Comparison of ENCODE assay signal across 8 mouse cellular contexts in genomic region chr19:41993484-41993883, GRCm38 (mm10). TPM values are rescaled to one million over a fixed set of nuclear protein-coding genes. Genes with fewer than 3 reads are reported as not detected.
DNase-seq lines count a peak whose midpoint lies in the region; ATAC-seq and TF ChIP-seq lines count a peak whose summit lies in the region.
"Had no signal": no experiment of that assay in that cellular context is flagged by ENCODE, and none has a peak within 500 bp of the region (broad histone marks: within the 10 kb centered on the region; RNA-seq: fewer than 3 reads in every experiment).

No protein-coding gene starts in this region.

- H3K4me3 ChIP-seq in neural tube, embryonic 15.5 days (replicated peaks): no peak overlapping the region
- H3K4me3 ChIP-seq: hindbrain, embryonic 15.5 days had no signal

- H3K4me1 ChIP-seq in neural tube, embryonic 15.5 days: peaks cover 17% of the 10 kb centered on the region

- peak; percentile 78 for ATAC-seq in Patski
- no peak for ATAC-seq in neural tube, embryonic 15.5 days (ENCODE audit: low FRiP score)

- intact Hi-C loops in heart, postnatal 25 days (cut with DNase I): no loop called here

- H3K36me3 ChIP-seq in neural tube, embryonic 15.5 days: no peaks in the 10 kb centered on the region
- H3K36me3 ChIP-seq: hindbrain, embryonic 15.5 days had no signal

- H3K9me3 ChIP-seq in neural tube, embryonic 15.5 days (replicated peaks): no peaks in the 10 kb centered on the region
- H3K9me3 ChIP-seq: hindbrain, embryonic 15.5 days had no signal

- no peak overlapping the region for H3K4me2 ChIP-seq in neural tube, embryonic 15.5 days
- H3K4me2 ChIP-seq: hindbrain, embryonic 15.5 days had no signal

- H3K27ac ChIP-seq in neural tube, embryonic 15.5 days (replicated peaks): no peak overlapping the region
- H3K27ac ChIP-seq: hindbrain, embryonic 15.5 days had no signal

- no peak for TF ChIP-seq CTCF in Patski (IDR thresholded peaks at IDR 0.05)

- in situ Hi-C loops in Patski (cut with MboI; ENCODE audit: low pct_unique_long_range_greater_than_20kb): no loop called here

- POLR2A ChIA-PET in Patski (lab: Charles Lee): interaction anchor here (1.1 to 1.7 kb wide), 2 partner anchors 13 to 136 kb away, joined by 3 to 5 read pairs; partner anchors contain the start of gene Avpi1

- no peaks in the 10 kb centered on the region for H3K27me3 ChIP-seq in Patski
- no peaks in the 10 kb centered on the region for H3K27me3 ChIP-seq in neural tube, embryonic 15.5 days (replicated peaks)
- H3K27me3 ChIP-seq: hindbrain, embryonic 15.5 days had no signal

- CTCF ChIA-PET in Patski (lab: Charles Lee): interaction anchor here (1.0 to 3.2 kb wide), 8 partner anchors 11 to 86 kb away, joined by 3 to 9 read pairs (median 6); partner anchors contain the start of gene Ankrd2

- 80% methylated on average over 6 of the region's 6 CpGs for whole genome bisulfite sequencing in neural tube, embryonic 15.5 days

- H3K9ac ChIP-seq in neural tube, embryonic 15.5 days (replicated peaks): no peak overlapping the region
- H3K9ac ChIP-seq: hindbrain, embryonic 15.5 days had no signal

- peak; percentile 92 for DNase-seq in Patski (ENCODE audit: low read depth, low spot score)
- DNase-seq in adrenal gland, postnatal 4 days (ENCODE audit: low spot score in 2 of 2): peak; percentile 24 to 52
- DNase-seq in heart, postnatal 25 days (ENCODE audit: low spot score): peak; percentile 55
- DNase-seq in left cerebral cortex, adult 8-10 months (ENCODE audit: low spot score in 2 of 2): peak; percentile 57 to 79
- DNase-seq in right cerebral cortex, postnatal 14 days: peak; percentile 83
- no peak for DNase-seq in c-Kit-positive CD71-positive TER-119-positive erythroid progenitor cells, embryonic 14.5 days (ENCODE audit: low spot score)

RNA-seq across cellular contexts. Expression of gene Ubtd1, which starts 11.9 kb away (rescaled TPM):
- 45.0 TPM for polyA plus RNA-seq in Patski (2021)
- 10 to 100 TPM; 21.6 to 22.4 TPM for total RNA-seq in adrenal gland, postnatal 4 days (2021)
- total RNA-seq in heart, postnatal 25 days (2021): 10 to 100 TPM; 22.3 to 23.8 TPM
- total RNA-seq in left cerebral cortex, adult 8-10 months (2022): 10 to 100 TPM; 12.0 to 13.2 (median 12.5) TPM
- polyA plus RNA-seq in neural tube, embryonic 15.5 days (2015; fragmentation: Nextera tagmentation; extraction: Ambion mirVana): 13.9 and 14.5 TPM in 2 replicates

RNA-seq across cellular contexts. Expression of gene Mms19, which starts 12.5 kb away (rescaled TPM):
- 56.8 TPM for polyA plus RNA-seq in Patski (2021)
- total RNA-seq in adrenal gland, postnatal 4 days (2021): 10 to 100 TPM; 34.3 to 44.5 TPM
- total RNA-seq in heart, postnatal 25 days (2021): 10 to 100 TPM; 13.2 to 17.2 TPM
- 10 to 100 TPM; 29.3 to 43.8 (median 34.7) TPM for total RNA-seq in left cerebral cortex, adult 8-10 months (2022)
- polyA plus RNA-seq in neural tube, embryonic 15.5 days (2015; fragmentation: Nextera tagmentation; extraction: Ambion mirVana): 31.0 and 35.8 TPM in 2 replicates

RNA-seq across cellular contexts. Expression of gene Ankrd2, which starts 42.3 kb away (rescaled TPM):
- polyA plus RNA-seq in Patski (2021): 0.83 TPM
- 1 to 10 TPM in 1 of 2 experiments, under 1 TPM in 1; 0.36 to 2.8 TPM for total RNA-seq in adrenal gland, postnatal 4 days (2021)
- not detected for total RNA-seq in heart, postnatal 25 days (2021)
- total RNA-seq in left cerebral cortex, adult 8-10 months (2022): under 1 TPM in 2 of 4 experiments, not detected in 2; 0.62 to 0.81 TPM
- 1.1 and 1.3 TPM in 2 replicates for polyA plus RNA-seq in neural tube, embryonic 15.5 days (2015; fragmentation: Nextera tagmentation; extraction: Ambion mirVana)

RNA-seq across cellular contexts. Expression of gene Hoga1, which starts 51.9 kb away (rescaled TPM):
- 51.2 TPM for polyA plus RNA-seq in Patski (2021)
- total RNA-seq in adrenal gland, postnatal 4 days (2021): 10 to 100 TPM; 21.5 to 22.6 TPM
- 1 to 10 TPM; 1.1 to 1.7 TPM for total RNA-seq in heart, postnatal 25 days (2021)
- 1 to 10 TPM; 4.8 to 6.0 (median 5.2) TPM for total RNA-seq in left cerebral cortex, adult 8-10 months (2022)
- polyA plus RNA-seq in neural tube, embryonic 15.5 days (2015; fragmentation: Nextera tagmentation; extraction: Ambion mirVana): 1.7 and 1.8 TPM in 2 replicates

RNA-seq across cellular contexts. Expression of gene 4933411K16Rik, which starts 58.6 kb away (rescaled TPM):
- polyA plus RNA-seq in Patski (2021): 2.7 TPM
- total RNA-seq in adrenal gland, postnatal 4 days (2021): 1 to 10 TPM; 1.5 to 1.6 TPM
- total RNA-seq in heart, postnatal 25 days (2021): not detected
- 1 to 10 TPM in 1 of 4 experiments, under 1 TPM in 3; 0.36 to 1.2 (median 0.84) TPM for total RNA-seq in left cerebral cortex, adult 8-10 months (2022)
- polyA plus RNA-seq in neural tube, embryonic 15.5 days (2015; fragmentation: Nextera tagmentation; extraction: Ambion mirVana): not detected in 2 replicates
